Mouse (Mus musculus) MEL (cell line): ENCODE data around the gene Ssh1. TPM values are rescaled to one million over a fixed set of nuclear protein-coding genes. Genes with fewer than 3 reads are reported as not detected.

Source experiments
- DNase-seq: peaks from one replicate; pipeline ENCODE4 v3.0.0; 2011; ENCODE audit warnings: low read depth, low spot score
- H3K27ac ChIP-seq: 2 replicates; pipeline ENCODE4 v1.5.1; 2012; ENCODE audit warnings: low read depth, mild to moderate bottlenecking, control low read depth, low read length, moderate library complexity; ENCODE audit not compliant: control insufficient read depth
- H3K27me3 ChIP-seq, 2 experiments: fragments of 150-350 bp in 1 of 2; sonication (generic) in 1 of 2; 2 replicates each; pipeline ENCODE4 v1.6.1; 2012; ENCODE audit warnings: low read length in 2 of 2, mild to moderate bottlenecking in 2 of 2, improper control_type of control experiment in 1 of 2, moderate library complexity in 1 of 2; ENCODE audit not compliant: insufficient read depth in 2 of 2, control insufficient read depth in 1 of 2
- H3K36me3 ChIP-seq, 2 experiments: 2 replicates each; pipeline ENCODE4 v1.6.1; 2012 to 2014; ENCODE audit warnings: low read length in 2 of 2, improper control_type of control experiment in 1 of 2, inconsistent platforms in 1 of 2, mild to moderate bottlenecking in 1 of 2; ENCODE audit not compliant: insufficient read depth in 2 of 2, control insufficient read depth in 1 of 2
- H3K4me1 ChIP-seq, 2 experiments: fragments of 150-350 bp in 1 of 2; sonication (generic) in 1 of 2; 2 replicates each; pipeline ENCODE4 v1.6.1; 2012; ENCODE audit warnings: low read length in 2 of 2, improper control_type of control experiment in 1 of 2, mild to moderate bottlenecking in 1 of 2; ENCODE audit not compliant: insufficient read depth in 2 of 2, control insufficient read depth in 1 of 2
- H3K4me3 ChIP-seq, 2 experiments: fragments of 150-350 bp in 1 of 2; sonication (generic) in 1 of 2; 2 replicates each; pipeline ENCODE4 v1.5.1; 2012; ENCODE audit warnings: low read depth in 2 of 2, low read length in 2 of 2, mild to moderate bottlenecking in 2 of 2, moderate library complexity in 2 of 2, control low read depth in 1 of 2, improper control_type of control experiment in 1 of 2; ENCODE audit not compliant: control insufficient read depth in 1 of 2, insufficient read depth in 1 of 2
- H3K79me2 ChIP-seq: 2 replicates; pipeline ENCODE4 v1.6.1; 2012; ENCODE audit warnings: mild to moderate bottlenecking, low read length, moderate library complexity; ENCODE audit not compliant: control insufficient read depth, poor library complexity, insufficient read depth
- H3K9ac ChIP-seq: 2 replicates; pipeline ENCODE4 v1.6.1; 2012; ENCODE audit warnings: low read depth, mild to moderate bottlenecking, control low read depth, low read length, moderate library complexity; ENCODE audit not compliant: control insufficient read depth, poor library complexity, severe bottlenecking
- H3K9me3 ChIP-seq: fragments of 150-350 bp; sonication (generic); replicated peaks from 2 replicates; pipeline ENCODE4 v1.6.1; 2012; ENCODE audit warnings: mild to moderate bottlenecking, low read length, improper control_type of control experiment, moderate library complexity; ENCODE audit not compliant: insufficient read depth
- BHLHE40 ChIP-seq: IDR thresholded peaks from 2 replicates; pipeline ENCODE4 v1.6.1; 2012; ENCODE audit warnings: low read depth, mild to moderate bottlenecking, inconsistent platforms, low read length, improper control_type of control experiment, borderline replicate concordance
- ELF1 ChIP-seq: IDR thresholded peaks from 2 replicates; pipeline ENCODE4 v1.6.1; 2014; ENCODE audit warnings: low read depth, mild to moderate bottlenecking, inconsistent platforms, low read length, improper control_type of control experiment, moderate library complexity
- EP300 ChIP-seq, 2 experiments: IDR thresholded peaks; 2 replicates each; pipeline ENCODE4 v1.6.1; 2011; ENCODE audit warnings: improper control_type of control experiment in 2 of 2, low read length in 2 of 2, low read depth in 1 of 2, mild to moderate bottlenecking in 1 of 2
- ETS1 ChIP-seq: IDR thresholded peaks from 2 replicates; pipeline ENCODE4 v1.6.1; 2012; ENCODE audit warnings: low read depth, mild to moderate bottlenecking, inconsistent platforms, low read length, improper control_type of control experiment, moderate library complexity
- GATA1 ChIP-seq: IDR thresholded peaks from 2 replicates; pipeline ENCODE4 v1.6.1; 2011; ENCODE audit warnings: low read depth, low read length, improper control_type of control experiment
- MAZ ChIP-seq: IDR thresholded peaks from 2 replicates; pipeline ENCODE4 v1.6.1; 2012; ENCODE audit warnings: low read depth, mild to moderate bottlenecking, inconsistent platforms, low read length, improper control_type of control experiment
- MEF2A ChIP-seq: IDR thresholded peaks from 2 replicates; pipeline ENCODE4 v1.6.1; 2014; ENCODE audit warnings: low read depth, mild to moderate bottlenecking, inconsistent platforms, low read length, improper control_type of control experiment; ENCODE audit not compliant: poor library complexity, insufficient replicate concordance, severe bottlenecking; ENCODE audit errors: extremely low read depth
- MXI1 ChIP-seq: IDR thresholded peaks from 2 replicates; pipeline ENCODE4 v1.6.1; 2011; ENCODE audit warnings: mild to moderate bottlenecking, low read depth, low read length, improper control_type of control experiment
- MYB ChIP-seq: IDR thresholded peaks from 2 replicates; pipeline ENCODE4 v1.6.1; 2011; ENCODE audit warnings: mild to moderate bottlenecking, low read depth, low read length, improper control_type of control experiment
- NRF1 ChIP-seq: IDR thresholded peaks from 2 replicates; pipeline ENCODE4 v1.6.1; 2014; ENCODE audit warnings: low read depth, mild to moderate bottlenecking, inconsistent platforms, low read length, improper control_type of control experiment, moderate library complexity; ENCODE audit not compliant: poor library complexity, insufficient read depth, severe bottlenecking
- POLR2A ChIP-seq, 2 experiments: IDR thresholded peaks; 2 replicates each; pipeline ENCODE4 v1.6.1; 2011 to 2012; ENCODE audit warnings: low read length in 2 of 2, mild to moderate bottlenecking in 2 of 2, control low read depth in 1 of 2, improper control_type of control experiment in 1 of 2, low read depth in 1 of 2, moderate library complexity in 1 of 2; ENCODE audit not compliant: control insufficient read depth in 1 of 2, insufficient read depth in 1 of 2, poor library complexity in 1 of 2
- RAD21 ChIP-seq: IDR thresholded peaks from 2 replicates; pipeline ENCODE4 v1.6.1; 2011; ENCODE audit warnings: mild to moderate bottlenecking, low read depth, low read length, improper control_type of control experiment
- RCOR1 ChIP-seq: IDR thresholded peaks from 2 replicates; pipeline ENCODE4 v1.6.1; 2012; ENCODE audit warnings: low read depth, mild to moderate bottlenecking, inconsistent platforms, low read length, improper control_type of control experiment
- SIN3A ChIP-seq: IDR thresholded peaks from 2 replicates; pipeline ENCODE4 v1.6.1; 2012; ENCODE audit warnings: low read length, improper control_type of control experiment, inconsistent platforms
- TAL1 ChIP-seq: IDR thresholded peaks from 2 replicates; pipeline ENCODE4 v1.6.1; 2012; ENCODE audit warnings: mild to moderate bottlenecking, inconsistent platforms, low read length, moderate library complexity, mixed read lengths
- TBP ChIP-seq: IDR thresholded peaks from 2 replicates; pipeline ENCODE4 v1.8.0; 2011; ENCODE audit warnings: low read depth, low read length, improper control_type of control experiment
- TCF12 ChIP-seq: IDR thresholded peaks from 2 replicates; pipeline ENCODE4 v1.6.1; 2014; ENCODE audit warnings: low read depth, mild to moderate bottlenecking, inconsistent platforms, low read length, improper control_type of control experiment, moderate library complexity
- UBTF ChIP-seq: IDR thresholded peaks from 2 replicates; pipeline ENCODE4 v1.6.1; 2012; ENCODE audit warnings: low read depth, mild to moderate bottlenecking, inconsistent platforms, low read length, improper control_type of control experiment, moderate library complexity, borderline replicate concordance; ENCODE audit not compliant: insufficient read depth
- USF1 ChIP-seq: IDR thresholded peaks from 2 replicates; pipeline ENCODE4 v1.6.1; 2014; ENCODE audit warnings: low read depth, mild to moderate bottlenecking, inconsistent platforms, low read length, improper control_type of control experiment, moderate library complexity
- polyA plus RNA-seq, 2 experiments: library from polyadenylated mRNA; stranded (reverse) in 1 of 2; unstranded in 1 of 2; fragments of >175 nt in 1 of 2; fragments of >200 nt in 1 of 2; gene quantifications; 2 replicates each; pipeline versions ENCODE4 v1.2.1 to v1.2.4; 2012; ENCODE audit warnings: low replicate concordance in 2 of 2, low read depth in 1 of 2; ENCODE audit not compliant: insufficient read length in 2 of 2, insufficient read depth in 1 of 2, missing spikeins in 1 of 2
- total RNA-seq: library from RNA; depleted of rRNA; stranded (reverse); fragments of 300-350 nt; gene quantifications from 2 replicates; pipeline ENCODE4 v1.2.3, GENCODE M21; 2012

The Ssh1 gene
- total and polyA plus RNA-seq, 3 experiments: 2.3 to 6.8 TPM; not detected in 1

DNA sequence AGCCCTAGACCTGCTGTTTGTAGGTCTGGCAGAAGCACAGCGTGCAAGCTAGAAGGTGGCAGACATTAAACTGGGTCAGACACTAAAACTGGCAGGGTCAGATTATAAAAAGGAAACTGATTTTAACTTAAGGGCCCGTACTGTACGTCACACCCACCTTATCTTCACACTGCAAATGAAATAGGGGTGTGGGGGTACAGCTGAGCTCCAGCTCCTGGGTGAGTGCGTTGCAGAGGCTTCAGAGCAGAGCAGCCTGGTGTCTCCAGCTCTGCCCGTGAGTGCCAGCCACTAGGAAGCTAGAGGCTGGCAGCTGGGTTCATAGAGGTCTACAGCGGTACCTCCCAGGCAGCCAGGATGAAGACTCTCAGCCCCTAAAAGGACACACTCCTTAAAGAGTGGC is 91.7 kb downstream of the Ssh1 start:
- H3K4me1 ChIP-seq: peaks cover 21 to 56% of the 10 kb centered on the region in 2 experiments
- peak overlapping the region; percentile 22 to 33 for H3K4me3 ChIP-seq
- DNase-seq: peak; percentile 87
- H3K36me3 ChIP-seq: peaks cover 0 to 63% of the 10 kb centered on the region in 2 experiments; a peak in 2 of 4 replicates
- H3K27me3 ChIP-seq: no peaks in the 10 kb centered on the region
- peak; percentile 88 for TF ChIP-seq GATA1
- TF ChIP-seq EP300 (IDR thresholded peaks at IDR 0.05; ENCODE audit: low read depth in 1 of 2, low read length in 2 of 2): peak; percentile 81 to 92
- TF ChIP-seq RAD21: no peak
- TF ChIP-seq RCOR1: peak; percentile 97
- peak; percentile 76 for TF ChIP-seq TAL1
- TF ChIP-seq UBTF: no peak
- no peak for TF ChIP-seq ELF1
- no peak for TF ChIP-seq NRF1
- TF ChIP-seq BHLHE40: peak; percentile 55; the same call in 1 of the 2 replicates
- peak; percentile 72 for TF ChIP-seq MXI1
- no peak for TF ChIP-seq USF1
- TF ChIP-seq MAZ: peak; percentile 69; the same call in 1 of the 2 replicates
- peak in 1 of 2 experiments; percentile 50; a peak in 1 of 4 replicates for TF ChIP-seq POLR2A (IDR thresholded peaks at IDR 0.05; ENCODE audit: control insufficient read depth in 1 of 2, insufficient read depth in 1 of 2, low read depth in 1 of 2, low read length in 2 of 2, poor library complexity in 1 of 2)
- TF ChIP-seq MYB: peak; percentile 49
- TF ChIP-seq ETS1: peak; percentile 99
- peak; percentile 91 for TF ChIP-seq TCF12
- peak; percentile 91 for TF ChIP-seq SIN3A
- 0 out of 2 replicates have a peak, but pooled peaks have one; percentile 28 for TF ChIP-seq MEF2A
- TF ChIP-seq TBP: no peak
- peaks cover 75% of the 10 kb centered on the region for H3K79me2 ChIP-seq
- H3K9me3 ChIP-seq: no peaks in the 10 kb centered on the region
- peak overlapping the region; percentile 94 for H3K27ac ChIP-seq
- H3K9ac ChIP-seq: peak overlapping the region; percentile 52

DNA sequence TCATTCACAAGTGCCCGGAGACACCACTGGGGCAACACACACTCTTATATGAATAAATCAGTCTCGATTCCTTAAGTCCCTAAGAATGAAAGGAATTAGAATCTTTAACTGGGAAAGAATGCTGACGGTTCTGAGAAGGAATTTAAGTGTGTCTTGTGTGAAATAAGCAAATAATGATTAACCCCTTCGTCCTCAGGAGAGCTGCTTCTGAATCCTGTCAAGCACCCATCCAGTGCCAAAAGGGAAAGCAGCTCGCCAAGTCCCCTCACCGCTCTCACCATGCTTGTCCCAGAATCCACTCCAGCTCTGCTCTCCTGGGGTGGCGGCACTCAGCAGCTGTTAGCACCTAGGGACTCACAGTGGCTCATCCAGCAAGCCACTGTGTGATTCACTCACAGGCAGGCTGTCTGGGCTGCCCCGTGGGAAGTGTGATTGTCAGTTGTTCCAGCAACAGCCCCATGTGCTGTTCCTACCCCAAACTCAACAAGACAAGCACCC is 92.6 kb downstream of the Ssh1 start:
- no peaks in the 10 kb centered on the region for H3K9me3 ChIP-seq
- H3K9ac ChIP-seq: no peak overlapping the region
- peak overlapping the region; percentile 94; the same call in 1 of the 2 replicates for H3K27ac ChIP-seq
- H3K36me3 ChIP-seq: peaks cover 0 to 56% of the 10 kb centered on the region in 2 experiments; a peak in 2 of 4 replicates
- TF ChIP-seq MYB: no peak
- no peak for TF ChIP-seq ETS1
- no peaks in the 10 kb centered on the region for H3K27me3 ChIP-seq
- H3K79me2 ChIP-seq: peaks cover 75% of the 10 kb centered on the region
- DNase-seq: peak; percentile 26
- peaks cover 21 to 48% of the 10 kb centered on the region in 2 experiments for H3K4me1 ChIP-seq
- no peak overlapping the region for H3K4me3 ChIP-seq
